Mouse (Mus musculus) spleen, postnatal 14 days (tissue): ENCODE measurements around the gene Lrrc2.

ENCODE experiments used
- DNase-seq, 2 experiments: peaks; one replicate each; pipeline ENCODE4 v3.0.0; 2021 to 2022; ENCODE audit warnings: low spot score in 2 of 2

Lrrc2 gene

DNA sequence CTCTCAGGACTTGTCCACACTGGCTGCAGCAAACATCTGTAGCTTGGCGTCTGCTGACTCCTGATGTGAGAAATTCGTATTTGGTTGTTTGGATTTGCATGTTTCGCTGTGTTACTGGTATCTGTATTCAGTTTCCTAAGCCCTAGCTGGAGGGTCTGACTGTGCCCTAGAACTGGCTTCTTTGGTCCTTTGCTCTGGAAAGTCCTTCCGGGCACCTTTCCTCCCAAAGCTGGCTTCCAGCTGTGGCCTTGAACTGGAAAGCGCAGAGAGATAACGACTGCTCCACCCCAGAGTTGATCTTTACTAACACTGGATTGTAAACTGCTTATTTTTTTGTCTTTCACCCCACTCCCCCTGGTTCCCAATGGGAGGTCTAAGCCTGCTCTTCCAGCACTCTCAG is 3.4 kb upstream of the Lrrc2 start:
- no peak for DNase-seq

DNA sequence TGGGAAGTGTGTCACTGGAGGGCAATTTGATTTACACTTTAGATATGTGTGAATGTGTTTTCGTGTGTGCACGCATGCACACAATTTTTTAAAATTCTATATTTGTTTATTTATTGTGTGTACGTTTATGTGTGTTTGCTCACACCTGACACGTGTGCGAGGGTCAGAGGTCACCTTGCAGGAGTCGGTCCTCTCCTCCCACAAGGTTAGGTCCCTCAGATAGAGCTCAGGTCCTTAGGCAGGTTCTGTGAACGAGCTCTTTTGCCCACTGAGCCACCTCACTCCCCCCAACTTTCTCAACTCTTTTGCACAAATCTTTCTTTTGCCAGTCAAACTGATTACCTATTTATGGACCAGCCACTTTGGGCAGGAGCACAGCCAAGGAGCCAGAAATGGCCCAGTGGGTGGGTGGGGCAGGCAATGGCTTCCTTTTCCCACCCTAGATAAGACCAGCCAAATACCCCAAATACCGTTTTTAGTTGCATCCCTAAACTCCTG is 2.5 kb upstream of the Lrrc2 start:
- no peak for DNase-seq

DNA sequence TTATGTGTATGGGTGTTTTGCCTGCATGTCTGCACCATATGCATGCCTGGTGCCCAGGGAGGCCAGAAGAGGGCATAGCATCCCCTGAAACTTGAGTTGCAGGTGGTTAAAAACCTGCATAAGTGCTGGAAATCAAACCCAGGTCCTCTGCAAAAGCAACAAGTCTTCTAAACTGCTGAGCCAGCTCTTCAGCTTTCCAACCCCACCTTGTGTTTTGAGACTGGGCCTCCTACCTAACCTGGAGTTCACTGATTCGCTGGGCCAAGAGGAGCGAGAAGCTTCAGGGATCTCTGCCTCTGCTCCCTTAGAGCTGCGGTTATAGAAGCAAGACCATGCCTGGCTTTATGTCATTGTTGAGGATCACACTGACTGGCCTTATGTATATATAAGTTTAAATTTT is 1.2 kb upstream of the Lrrc2 start:
- DNase-seq, result no peak

DNA sequence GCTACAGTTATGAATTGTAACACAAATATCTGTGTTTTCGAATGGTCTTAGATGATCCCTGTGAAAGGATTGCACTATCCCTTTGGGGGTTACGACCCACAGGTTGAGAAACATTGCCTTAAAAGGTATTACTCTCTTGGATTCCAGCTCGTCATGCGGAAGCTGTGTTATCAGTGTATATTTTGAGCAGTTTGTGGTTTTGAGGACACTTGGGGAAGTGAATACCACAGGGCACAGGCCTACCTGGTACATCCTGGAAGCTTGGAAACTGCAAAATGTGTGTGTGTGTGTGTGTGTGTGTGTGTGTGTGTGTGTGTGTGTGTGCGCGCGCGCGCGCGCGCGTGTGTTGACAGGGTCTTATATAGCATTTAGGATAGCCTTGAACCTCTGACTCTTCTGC is 521 bp downstream of the Lrrc2 start:
- DNase-seq, result no peak

DNA sequence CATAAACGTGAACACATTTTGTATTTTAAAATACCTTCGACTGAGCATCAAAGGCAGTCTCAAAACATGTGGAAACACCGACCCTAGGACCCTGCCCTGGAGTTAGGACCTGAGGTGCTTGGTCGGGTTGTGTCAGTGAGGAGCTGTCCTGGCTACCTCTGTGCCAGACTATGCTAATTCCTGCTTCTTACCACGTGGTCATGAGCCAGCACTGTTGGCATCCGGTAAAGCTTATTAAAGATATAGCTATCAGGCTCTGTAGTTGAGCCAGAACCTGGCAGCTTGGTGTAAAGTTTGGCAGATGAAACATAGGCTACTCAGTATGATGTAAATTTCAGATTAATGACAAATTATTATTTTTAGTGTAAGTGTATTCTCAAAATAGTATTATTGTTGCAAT is 1.1 kb downstream of the Lrrc2 start:
- no peak for DNase-seq

DNA sequence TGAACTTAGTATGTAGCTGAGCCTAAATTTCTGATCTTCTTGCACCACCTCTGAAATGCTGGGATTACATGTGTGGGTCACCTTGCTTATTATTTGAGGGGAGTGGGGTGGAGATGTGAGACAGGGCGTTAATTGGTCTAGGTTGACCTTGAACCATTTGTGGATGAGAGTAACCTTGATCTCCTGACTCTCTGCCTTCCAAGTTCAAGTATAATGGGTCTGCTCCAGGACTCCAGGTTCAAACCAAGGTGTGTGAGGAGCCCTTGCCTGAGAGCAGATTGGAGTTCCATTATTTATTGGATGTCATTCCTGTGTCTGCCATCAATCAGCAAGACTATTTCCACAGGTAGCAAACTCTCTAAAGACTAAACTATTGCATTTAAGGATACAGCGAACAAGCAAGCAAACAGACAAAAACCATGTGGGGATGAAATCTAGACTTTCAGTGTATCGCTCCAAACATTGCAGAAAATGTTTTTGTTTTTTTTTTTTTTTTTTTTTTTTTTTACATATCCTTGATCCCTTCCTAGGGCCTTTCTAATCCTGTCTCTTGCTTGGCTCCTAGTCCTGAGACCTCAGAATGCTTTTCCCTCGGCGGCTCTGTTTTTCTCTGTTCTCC is 1.7 kb downstream of the Lrrc2 start:
- no peak for DNase-seq

DNA sequence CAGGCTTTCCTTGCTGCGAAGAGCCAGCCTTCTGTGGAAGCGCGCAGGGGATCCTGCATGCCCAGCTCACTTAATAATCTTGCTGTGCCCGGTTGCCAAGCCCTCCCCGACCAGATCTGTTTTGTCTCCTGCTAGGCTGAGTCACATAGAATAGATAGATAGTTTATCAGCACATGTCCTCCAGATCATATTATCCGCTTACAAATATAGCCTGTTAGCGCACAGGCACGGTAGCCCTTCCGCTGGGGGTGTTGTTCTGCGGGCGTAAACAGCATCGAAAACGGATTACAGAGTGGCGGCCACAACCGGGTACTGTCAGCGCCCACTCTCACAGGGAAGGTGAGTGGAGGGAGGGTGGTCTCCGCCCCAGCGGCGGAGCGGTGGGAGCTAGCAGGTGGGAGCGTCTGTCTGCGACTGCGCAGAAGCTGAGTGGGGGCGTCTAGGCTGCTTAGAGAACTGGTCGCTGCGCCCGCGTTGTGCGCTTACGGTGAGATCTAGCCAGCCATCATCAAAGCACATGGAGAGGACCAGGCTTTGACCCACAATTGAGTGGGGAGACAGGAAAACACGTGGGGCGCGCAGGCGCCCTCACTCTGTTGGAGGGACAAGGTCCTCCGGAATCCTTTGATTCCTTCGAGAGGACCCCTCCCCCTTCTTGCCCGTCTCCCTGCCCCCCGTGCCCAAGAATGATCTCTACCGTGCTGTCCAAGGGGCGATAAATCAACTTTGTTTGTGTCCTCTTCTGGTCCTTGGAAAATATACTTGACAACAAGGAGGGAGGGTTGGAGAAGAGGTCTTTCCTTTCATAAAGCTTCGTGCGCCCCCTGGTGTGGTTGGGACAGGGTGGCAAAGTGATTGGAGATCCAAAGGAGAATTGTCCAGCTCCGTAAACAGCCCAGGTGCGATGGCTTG is 2.5 kb downstream of the Lrrc2 start:
- DNase-seq, result peak in 1 of 2 experiments; percentile 15

DNA sequence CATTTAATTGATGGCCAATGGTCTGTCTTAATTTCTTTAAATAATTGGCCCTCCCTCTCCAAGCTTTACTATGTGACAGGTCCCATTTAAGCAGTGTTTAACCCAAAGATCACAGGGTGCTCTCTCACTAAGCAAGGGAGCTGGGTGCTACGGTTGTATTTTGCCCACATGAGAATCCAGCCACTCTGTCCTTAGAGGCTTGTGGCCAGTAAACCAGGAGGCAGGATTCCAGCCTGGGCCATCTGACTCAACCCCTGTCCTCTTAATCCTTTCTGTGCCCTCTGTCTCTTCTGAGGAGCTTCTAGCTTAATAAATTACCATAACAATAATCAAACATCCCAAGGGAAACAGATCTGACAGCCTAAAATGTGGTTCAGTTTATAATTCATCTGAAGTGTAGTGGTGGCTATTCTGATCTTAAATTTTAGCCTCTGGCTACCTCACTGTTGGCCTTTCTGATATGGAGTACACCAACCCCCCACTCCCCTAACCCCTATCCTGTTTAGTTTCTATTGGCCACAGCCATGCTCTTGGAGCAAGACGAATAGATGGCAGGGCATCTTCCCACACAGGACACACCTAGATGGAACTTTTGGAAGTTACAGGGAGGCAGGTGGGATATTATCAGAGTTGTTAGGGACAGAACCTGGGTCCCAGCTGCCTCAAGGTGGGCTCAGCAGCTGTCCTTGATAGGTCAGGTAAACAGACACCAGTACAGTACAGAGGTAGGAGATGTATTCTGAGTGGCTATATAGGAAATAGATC is 3.5 kb downstream of the Lrrc2 start:
- no peak for DNase-seq

DNA sequence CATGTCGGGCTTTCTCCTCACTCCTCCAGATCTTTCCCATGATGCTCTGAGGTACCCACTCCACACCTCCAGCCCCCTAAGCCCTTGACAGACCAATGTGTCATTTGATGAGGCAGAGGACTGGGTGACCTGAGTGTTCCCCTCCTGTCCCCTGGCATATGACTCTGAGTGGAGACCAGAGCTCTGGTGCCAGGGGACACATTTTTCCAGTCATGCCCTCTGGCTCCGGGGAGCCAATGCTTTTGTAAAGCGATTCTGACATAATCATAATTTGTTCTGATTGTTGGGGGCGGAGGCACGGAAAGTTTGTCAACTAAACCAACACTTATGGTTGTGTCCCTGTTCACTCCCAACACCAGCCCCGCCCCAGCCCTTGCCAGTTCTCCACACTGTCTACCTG is 4.6 kb downstream of the Lrrc2 start:
- no peak for DNase-seq

DNA sequence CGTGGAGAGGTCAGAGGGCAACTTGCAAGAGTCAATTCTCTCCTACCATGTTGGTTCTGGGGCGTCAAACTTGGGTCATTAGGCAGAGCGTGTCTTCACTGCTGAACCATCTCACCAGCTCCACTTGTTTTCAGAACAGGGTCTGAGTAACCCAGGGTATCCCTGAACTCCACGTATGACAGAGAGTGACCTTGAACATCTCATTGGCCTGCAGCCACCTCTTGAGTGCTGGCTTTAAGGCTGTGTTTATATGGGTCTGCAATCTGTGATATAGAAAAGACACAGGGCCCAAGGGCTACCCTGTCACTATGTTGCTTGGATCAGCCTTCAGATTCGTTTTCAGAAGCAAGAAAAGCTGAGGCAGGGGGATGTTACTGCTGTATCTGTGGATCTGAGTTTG is 8.3 kb downstream of the Lrrc2 start:
- DNase-seq, result no peak

DNA sequence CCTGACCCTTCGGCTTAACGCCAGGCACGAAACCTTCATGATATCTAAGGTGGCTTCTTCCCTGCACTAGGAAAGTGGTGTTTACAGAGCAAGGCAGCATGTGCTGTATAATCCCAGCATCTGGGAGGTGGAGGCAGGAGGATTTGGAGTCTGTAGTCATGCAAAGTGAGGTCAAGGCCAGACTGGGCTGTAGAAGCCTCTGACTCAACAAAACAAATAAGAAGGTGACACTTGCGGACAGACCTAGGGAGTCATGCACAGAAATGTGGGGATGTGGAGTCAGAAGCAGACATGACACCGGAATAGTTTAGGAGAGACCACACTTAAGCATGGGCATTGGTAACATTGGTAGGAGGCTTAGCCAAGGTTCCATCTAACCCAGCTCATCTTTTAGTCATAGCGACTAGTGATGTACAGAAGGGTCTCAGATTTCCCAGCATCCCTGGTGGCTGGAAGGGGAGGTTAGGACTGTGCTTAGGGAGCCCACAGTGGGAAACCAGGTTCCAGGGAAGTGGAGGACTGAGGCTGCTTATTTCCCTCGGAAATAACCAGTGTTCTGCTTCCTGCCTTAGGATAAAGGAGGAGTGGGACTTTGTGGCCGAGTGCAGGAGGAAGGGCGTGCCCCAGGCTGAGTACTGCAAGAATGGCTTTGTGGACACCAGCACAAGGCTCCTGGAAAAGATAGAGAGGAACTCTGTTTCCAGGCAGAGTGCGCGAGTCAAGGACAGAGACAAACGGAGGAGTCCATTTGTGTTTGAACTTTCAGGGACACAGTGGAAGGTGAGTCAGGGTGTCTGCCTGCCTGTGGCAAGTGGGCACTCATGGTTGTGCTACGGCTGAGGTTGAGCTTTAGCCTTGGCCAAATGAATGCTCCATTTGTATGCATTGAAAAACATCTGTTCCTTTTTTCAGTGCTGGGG is 9.1 kb downstream of the Lrrc2 start:
- DNase-seq, result no peak

DNA sequence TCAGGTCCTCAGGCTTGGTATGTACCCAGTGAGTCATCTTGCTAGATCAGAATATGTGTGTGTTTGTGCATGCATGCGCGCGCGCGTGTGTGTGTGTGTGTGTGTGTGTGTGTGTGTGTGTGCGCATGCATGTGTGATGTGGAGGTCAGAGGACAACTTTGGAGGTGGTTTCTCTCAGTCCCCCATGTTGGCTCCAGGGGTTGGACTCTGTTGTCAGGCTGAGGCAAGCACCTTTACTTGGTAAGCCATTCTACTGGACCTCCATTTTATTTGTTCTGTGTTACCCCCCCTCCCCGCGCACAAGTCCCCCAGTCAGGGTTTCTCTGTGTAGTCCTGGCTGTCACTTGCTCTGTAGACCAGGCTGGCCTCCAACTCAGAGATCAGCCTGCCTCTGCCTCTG is 10.0 kb downstream of the Lrrc2 start:
- no peak for DNase-seq

DNA sequence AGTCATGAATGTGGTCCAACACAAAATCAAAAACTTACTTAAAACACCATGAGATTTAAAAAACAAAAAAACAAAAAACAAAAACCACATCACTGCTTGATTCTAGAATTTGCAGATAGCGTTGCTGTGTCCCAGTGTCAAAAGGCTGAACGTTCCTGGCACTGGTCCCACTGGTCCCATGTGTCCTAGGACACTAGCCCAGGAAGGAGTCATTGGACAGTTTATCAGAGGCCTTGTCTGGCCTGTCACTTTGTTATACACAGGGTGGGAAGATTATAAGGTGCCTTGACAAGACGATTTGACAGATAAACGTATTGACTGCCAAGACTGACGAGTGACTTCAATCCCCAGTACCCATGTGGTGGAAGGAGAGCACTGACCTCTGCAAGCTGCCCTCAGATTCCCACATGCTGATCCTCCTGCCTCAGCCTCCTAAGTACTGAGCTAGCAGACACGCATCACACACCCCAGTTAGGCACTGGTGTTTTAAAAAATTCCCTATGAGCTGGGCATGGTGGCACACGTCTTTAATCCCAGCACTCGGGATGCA is 12.3 kb downstream of the Lrrc2 start:
- no peak for DNase-seq

DNA sequence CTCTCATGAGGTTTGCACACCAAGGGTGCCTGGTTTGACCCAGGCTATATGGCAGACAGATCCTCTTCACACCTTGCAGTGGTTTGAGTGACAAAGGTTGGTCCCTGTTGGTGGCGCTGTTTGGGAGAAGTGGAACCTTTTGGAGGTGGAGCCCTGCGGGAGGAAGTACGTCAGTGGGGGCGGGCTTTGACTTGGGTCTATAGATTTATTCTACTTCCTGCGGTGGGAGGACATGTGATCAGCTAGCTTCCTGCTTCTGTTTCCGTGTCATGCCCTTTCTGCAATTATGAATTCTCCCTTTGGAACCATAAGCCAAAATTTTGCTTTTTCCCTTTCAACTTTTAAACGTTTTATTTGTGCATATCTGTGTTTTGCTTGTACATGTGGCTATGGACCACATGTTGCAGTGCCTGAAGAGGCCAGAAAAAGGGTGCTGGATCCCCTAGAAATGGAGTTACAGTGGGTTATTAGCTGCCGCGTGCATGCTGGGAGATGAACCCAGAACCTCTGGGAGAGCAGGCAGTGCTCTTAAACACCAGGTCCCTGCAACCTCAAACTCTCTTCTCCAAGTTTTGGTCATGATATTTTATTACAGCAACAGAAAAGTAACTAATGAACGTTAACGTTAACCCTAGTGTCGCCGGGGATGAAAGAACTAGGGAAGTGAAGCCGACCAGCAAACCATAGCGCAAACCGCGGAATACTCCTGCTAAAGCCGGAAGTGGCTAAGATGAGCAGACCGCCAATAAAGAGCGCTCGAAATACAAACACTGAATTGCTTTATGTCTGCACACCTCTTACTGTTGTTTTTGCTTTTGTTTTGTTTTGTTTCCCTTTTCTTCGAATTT is 13.9 kb downstream of the Lrrc2 start:
- DNase-seq, result no peak

DNA sequence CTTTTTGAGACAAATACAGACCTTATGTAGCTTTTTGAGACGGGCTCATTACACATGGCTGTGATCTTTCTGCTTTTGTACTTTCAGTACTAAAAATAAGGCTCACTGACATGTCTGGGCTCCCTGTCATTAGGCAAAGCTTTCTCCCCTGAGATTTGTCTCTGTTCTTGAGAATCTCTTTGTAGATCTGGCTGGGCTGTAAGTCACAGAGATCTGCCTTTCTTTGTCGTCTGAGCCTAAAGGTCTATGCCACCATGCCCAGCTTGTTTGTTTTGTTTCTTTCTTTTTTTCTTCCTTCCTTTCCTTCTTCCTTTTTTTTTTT is 14.5 kb downstream of the Lrrc2 start:
- DNase-seq, result no peak

DNA sequence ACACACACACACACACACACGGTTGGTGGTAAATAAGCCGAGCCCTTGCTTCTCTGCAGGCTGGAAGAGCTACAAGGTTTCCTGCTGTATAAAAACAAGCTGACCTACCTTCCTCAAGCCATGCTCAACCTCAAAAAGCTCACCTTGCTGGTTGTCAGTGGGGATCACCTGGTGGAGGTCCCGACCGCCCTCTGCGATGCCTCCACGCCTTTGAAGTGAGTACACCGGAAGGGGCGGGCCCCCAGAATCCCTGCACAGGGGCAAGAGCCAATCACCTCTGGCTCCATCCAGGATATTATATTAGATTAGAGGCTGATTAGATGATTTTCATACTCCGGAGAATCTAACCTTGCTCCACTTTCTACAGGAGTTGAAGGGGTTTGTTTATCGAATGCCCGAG is 28.1 kb downstream of the Lrrc2 start:
- no peak for DNase-seq

DNA sequence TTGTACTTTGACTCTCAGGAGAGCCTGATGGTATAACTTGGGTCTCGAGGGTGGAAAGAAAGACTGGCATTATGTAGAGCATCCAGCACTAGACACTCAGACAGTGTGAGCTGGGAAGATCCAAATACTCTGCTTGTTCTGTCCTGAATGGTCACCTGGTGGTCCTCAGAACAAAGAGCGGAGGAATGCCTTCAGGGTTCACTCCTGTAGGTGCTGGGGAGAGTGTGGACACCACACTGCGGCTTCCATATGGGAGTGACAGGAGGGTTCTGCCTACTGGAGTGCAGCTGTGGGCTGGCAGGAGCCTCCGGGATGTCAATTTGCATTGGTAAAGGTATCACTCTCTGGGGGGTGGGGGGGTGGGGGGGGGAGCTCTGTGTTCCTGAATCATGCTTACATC is 31.0 kb downstream of the Lrrc2 start:
- DNase-seq, result no peak

DNA sequence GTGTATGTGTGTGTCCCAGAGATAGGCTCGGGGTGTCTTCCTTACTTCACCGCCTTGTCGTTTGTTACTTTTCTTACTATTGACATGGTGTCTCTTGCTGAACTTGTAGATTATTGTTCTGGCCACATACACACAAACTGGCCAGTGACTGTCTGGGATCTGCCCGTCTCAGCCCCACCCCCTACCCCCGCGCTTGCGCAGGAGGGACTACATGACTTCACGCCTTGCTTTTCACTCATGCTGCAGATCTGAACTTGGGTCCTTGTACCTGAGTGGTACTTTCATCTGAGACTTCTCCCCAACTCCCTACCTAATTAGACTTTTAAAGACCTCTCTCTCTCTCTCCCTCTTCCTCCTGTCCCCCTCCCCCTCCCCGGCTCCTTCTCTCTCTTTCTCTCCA is 32.8 kb downstream of the Lrrc2 start:
- DNase-seq, result no peak

DNA sequence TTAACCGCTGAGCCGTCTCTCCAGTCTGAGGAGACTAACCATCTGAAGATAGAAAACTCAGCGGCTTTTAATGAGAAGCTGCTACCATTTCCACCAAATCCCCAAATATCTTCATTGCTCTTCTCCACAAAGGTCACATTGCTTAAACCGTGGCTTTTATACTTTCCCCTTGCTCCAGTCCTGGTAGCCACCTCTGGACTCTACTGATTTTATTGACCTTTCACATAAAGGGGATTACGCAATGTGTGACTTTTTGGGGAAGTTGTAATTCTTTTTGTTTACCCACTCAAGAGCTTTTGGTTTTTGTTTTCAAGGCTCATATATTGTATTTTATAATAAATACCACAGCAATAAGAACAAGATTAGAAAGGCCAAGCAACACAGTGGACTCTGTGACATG is 34.2 kb downstream of the Lrrc2 start:
- DNase-seq, result no peak

DNA sequence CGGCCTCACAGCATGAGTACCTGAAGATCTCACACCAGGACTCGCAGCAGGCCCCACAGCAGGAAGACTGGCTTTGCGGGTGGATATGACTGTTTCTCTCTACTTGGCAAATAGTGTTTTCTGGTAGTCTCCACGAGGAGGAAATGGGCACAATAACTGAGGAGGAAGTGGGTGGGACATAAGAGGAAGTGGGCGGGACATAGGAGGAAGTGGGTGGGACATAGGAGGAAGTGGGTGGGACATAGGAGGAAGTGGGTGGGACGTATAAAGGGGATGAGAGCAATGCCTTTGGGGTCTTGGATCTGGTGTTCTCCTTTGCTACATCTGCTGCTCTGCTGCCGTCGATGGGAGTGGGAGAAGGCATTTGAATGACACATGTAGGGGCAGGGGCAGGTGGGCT is 34.6 kb downstream of the Lrrc2 start:
- no peak for DNase-seq
